Mouse (Mus musculus) ES-E14 (cell line): Measurements from ENCODE around the gene 4930535I16Rik.
A peak's percentile ranks its signal among the peaks of the same experiment; 100 is the strongest.

Experiments used
- CHD2 ChIP-seq: IDR thresholded peaks from 2 replicates; pipeline ENCODE4 v1.6.1; 2014; ENCODE audit warnings: mild to moderate bottlenecking, low read depth, low read length, inconsistent platforms
- HCFC1 ChIP-seq: IDR thresholded peaks from 2 replicates; pipeline ENCODE4 v1.6.1; 2012; ENCODE audit warnings: low read length, inconsistent platforms, borderline replicate concordance; ENCODE audit not compliant: insufficient read depth
- MAFK ChIP-seq: IDR thresholded peaks from 2 replicates; pipeline ENCODE4 v1.6.1; 2014; ENCODE audit warnings: mild to moderate bottlenecking, low read depth, low read length, inconsistent platforms; ENCODE audit not compliant: insufficient read depth
- ZC3H11A ChIP-seq: IDR thresholded peaks from 2 replicates; pipeline ENCODE4 v1.6.1; 2012; ENCODE audit warnings: low read depth, mild to moderate bottlenecking, inconsistent platforms, low read length, borderline replicate concordance
- ZNF384 ChIP-seq: IDR thresholded peaks from 2 replicates; pipeline ENCODE4 v1.6.1; 2012; ENCODE audit warnings: low read depth, low read length, inconsistent platforms

DNA sequence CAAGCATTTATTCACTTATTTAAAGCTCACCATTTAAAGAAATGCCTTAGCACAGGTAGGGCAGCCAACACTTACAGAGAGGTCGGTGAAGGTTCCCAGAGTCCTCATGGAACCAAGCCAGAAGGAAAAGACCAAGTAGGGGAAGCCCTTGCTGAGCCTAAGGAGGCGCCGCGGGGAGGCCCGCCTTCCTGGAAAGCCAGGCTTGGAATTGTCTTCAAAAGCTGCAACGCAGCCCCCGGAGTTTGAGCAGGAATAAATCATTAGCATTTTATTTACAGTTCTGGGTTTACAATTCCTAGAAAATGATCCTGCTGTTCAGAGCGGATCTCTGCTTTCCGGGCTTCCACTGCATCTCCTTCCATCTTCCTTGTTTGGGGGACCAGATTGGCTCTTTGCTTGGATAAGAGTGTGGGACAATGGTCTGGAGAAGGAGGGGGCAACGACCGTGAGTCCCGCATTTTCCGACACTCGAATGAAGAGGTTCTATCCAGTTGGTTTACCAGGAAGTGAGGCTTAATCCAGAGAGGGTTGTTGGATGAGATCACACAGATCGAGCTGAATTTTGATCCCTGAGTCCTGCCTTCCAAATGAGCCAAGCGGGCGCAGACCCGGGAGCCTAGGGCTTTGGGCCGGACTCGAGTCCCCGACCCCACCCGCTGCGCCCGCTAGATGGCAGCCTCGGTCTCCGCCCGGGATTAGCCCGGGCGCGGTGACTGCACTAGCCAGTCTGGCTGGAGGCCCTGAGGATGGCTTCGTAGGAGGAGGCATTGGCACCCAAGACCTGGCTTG, 39.1 kb upstream of the 4930535I16Rik start:
- TF ChIP-seq ZC3H11A (peak; percentile 74), MAFK (no peak), HCFC1 (no peak), CHD2 (no peak), ZNF384 (no peak)
